Mouse (Mus musculus): Measurements from ENCODE around the gene Gm43191. TPM values are rescaled to one million over a fixed set of nuclear protein-coding genes. Genes with fewer than 3 reads are reported as not detected.
"Not testable (repeated sequence)": the region's sequence is repeated elsewhere in the genome, so short reads cannot be mapped to it uniquely, and the experiment has no call there.

The Gm43191 gene
- polyA plus RNA-seq, 1 experiment from 2014 or later: not detected

DNA sequence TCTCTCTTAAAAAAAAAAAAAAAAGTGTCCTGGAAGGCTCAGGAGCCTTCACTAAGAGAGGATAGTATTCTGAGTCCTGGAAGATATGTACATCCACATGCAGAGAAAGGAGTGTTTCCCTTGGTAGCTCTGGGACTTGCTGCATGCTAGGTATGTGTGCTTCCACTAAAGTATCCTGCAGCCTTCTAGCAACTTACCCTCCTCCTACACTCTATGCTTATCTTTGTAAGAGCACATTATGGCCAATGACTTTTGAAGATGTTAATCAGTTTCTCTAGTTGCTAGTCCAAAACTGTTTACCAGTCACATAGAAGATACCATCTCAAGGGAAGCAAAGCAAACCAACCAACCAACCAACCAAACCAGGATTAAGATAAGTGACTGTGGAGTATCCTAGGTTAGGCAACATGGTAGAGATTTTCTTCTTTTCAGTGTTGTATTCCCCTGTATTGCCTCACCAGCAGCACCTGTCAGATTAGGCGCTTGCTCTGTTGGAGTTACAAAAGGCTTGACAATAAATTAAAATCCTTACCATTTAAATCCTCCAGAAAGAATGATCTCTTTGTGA lies 24.7 kb upstream of the Gm43191 start:
- 88% methylated on average over 1 of the region's 1 CpGs for WGBS
- ATAC-seq (replicated peaks; ENCODE audit: insufficient number of reproducible peaks, insufficient read depth, low FRiP score, low read depth): no peak

DNA sequence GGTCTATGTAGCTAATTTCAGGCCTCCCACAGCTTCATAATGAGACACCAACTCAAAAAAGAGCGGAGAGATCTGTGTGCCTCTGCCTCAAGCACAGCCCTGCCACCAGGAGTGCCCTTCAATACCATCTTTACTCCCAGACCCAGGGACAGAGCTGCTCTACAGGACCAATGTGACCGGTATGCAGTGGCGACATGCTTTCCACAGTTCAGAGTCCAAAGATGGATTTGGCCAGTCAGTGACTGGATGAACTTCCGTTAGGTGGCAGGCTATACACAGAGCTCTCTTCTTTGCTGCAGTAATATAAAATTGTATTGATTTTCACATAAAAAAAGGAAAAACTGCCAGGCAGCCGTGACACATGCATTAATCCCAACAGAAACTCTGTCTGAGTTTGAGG lies 22.8 kb upstream of the Gm43191 start:
- no peak overlapping the region for H3K4me2 ChIP-seq
- no peaks in the 10 kb centered on the region for H3K36me3 ChIP-seq
- H3K4me1 ChIP-seq (replicated peaks): peaks cover 4% of the 10 kb centered on the region
- no peak overlapping the region for H3K9ac ChIP-seq
- no peak overlapping the region for H3K4me3 ChIP-seq
- 85% methylated on average over 5 of the region's 5 CpGs for WGBS
- no peak overlapping the region for H3K27ac ChIP-seq
- H3K27me3 ChIP-seq: no peaks in the 10 kb centered on the region
- no peaks in the 10 kb centered on the region for H3K9me3 ChIP-seq (replicated peaks)
- no peak for ATAC-seq (replicated peaks; ENCODE audit: insufficient number of reproducible peaks, insufficient read depth, low FRiP score, low read depth)

More for the DNA sequence above, 24.7 kb upstream of the Gm43191 start:
- Histone ChIP-seq H3K27me3 (no peaks in the 10 kb centered on the region), H3K9ac (no peak overlapping the region), H3K4me3 (no peak overlapping the region), H3K36me3 (no peaks in the 10 kb centered on the region), H3K4me1 (replicated peaks) (peaks cover 8% of the 10 kb centered on the region), H3K4me2 (no peak overlapping the region), H3K9me3 (replicated peaks) (no peaks in the 10 kb centered on the region), H3K27ac (no peak overlapping the region)

DNA sequence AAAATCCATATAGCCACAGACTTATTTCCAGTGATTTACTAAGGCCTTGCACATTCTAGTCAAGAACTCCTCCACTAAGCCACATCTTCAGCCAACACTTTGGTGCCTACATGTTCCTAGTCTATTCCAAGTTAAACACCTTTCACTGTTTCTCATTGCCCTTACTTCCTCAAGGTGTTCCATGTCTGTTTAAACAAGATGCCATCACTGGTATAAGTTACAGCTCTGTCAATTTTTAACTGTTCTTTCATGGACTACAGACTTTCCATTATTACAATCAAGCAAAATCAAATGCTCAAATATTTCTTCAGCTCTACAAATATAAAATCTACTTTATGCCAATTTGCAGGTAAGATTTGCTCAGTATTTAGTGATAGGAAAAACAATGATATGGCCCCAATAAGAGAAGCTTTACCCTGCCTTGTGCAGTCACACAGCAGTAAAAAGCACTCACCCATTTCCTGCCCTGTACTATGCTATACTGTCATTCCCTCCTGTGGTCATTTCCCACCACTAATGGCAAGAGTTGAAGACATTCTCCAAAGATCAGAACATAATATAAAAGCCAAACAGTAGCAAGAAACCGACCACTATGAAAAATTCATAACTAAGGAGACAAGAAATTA lies 21.7 kb upstream of the Gm43191 start:
- H3K9me3 ChIP-seq (replicated peaks): no peaks in the 10 kb centered on the region
- WGBS: 77% methylated on average over 1 of the region's 1 CpGs
- no peaks in the 10 kb centered on the region for H3K36me3 ChIP-seq
- no peak for ATAC-seq (replicated peaks; ENCODE audit: insufficient number of reproducible peaks, insufficient read depth, low FRiP score, low read depth)
- no peak overlapping the region for H3K27ac ChIP-seq
- H3K4me2 ChIP-seq: no peak overlapping the region
- H3K4me1 ChIP-seq (replicated peaks): peaks cover 4% of the 10 kb centered on the region
- no peak overlapping the region for H3K4me3 ChIP-seq
- H3K9ac ChIP-seq: no peak overlapping the region
- no peaks in the 10 kb centered on the region for H3K27me3 ChIP-seq

DNA sequence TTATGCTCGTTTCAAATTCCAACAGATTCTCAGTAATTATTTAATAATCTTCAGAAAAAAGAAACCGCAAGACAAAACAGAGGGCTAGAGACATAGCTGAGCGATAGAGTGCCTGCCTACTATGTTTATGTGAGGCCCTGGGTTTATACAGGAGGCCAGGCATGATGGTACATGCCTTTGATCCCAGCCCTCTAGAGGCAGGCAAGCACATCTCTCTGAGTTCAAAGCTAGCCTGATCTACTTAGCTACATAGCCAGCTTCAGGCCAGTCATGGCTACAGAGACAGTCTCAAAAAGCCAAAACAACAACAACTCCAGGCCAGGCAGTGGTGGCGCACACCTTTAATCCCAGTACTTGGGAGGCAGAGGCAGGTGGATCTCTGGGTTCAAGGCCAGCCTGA lies 20.5 kb upstream of the Gm43191 start:
- ATAC-seq (replicated peaks; ENCODE audit: insufficient number of reproducible peaks, insufficient read depth, low FRiP score, low read depth): no peak
- Histone ChIP-seq H3K27ac (no peak overlapping the region), H3K4me1 (replicated peaks) (peaks cover 4% of the 10 kb centered on the region), H3K9me3 (replicated peaks) (no peaks in the 10 kb centered on the region), H3K4me3 (no peak overlapping the region), H3K9ac (no peak overlapping the region), H3K27me3 (no peaks in the 10 kb centered on the region), H3K4me2 (no peak overlapping the region), H3K36me3 (no peaks in the 10 kb centered on the region)
- WGBS: 89% methylated on average over 4 of the region's 4 CpGs

DNA sequence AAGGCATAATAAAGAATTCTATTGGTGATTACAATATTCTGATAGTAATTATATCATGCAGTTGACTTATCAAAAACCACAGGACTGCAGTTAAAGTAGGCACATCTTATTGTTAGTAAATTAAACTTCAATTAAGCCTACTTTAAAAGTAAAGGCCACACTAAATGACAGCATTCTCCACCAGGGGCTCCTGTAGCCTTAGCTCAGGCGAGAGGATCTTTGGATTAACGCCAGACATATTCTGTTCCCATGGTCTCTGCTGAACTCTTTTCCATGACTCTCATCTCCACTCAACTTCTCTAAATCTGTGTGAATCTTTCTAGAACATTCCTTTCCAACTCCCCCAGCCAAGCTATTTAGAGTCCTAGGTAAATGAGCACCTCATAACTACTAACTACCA lies 17.7 kb upstream of the Gm43191 start:
- no peak for ATAC-seq (replicated peaks; ENCODE audit: insufficient number of reproducible peaks, insufficient read depth, low FRiP score, low read depth)
- peaks cover 3% of the 10 kb centered on the region; the same call in 1 of the 2 replicates for H3K36me3 ChIP-seq
- no peaks in the 10 kb centered on the region for H3K9me3 ChIP-seq (replicated peaks)
- peaks cover 4% of the 10 kb centered on the region for H3K4me1 ChIP-seq (replicated peaks)
- WGBS: 40% methylated on average over 2 of the region's 2 CpGs
- no peak overlapping the region for H3K9ac ChIP-seq
- no peak overlapping the region for H3K4me3 ChIP-seq
- H3K27ac ChIP-seq: no peak overlapping the region
- no peak overlapping the region for H3K4me2 ChIP-seq
- no peaks in the 10 kb centered on the region for H3K27me3 ChIP-seq

DNA sequence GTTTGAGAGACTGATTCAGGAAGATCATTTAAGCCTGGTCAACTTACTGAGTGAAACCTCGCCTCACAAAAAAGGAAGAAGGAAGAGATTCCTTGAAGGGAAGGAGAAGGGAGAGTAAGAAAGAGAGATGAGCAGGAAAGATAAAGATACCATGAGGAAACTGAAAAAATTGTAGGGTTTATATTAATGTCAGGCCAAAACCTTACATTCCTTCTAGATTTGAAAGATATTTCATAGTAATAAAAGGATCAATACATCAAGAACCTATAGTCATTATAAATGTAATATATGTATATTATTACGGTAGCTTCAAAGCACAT lies 14.6 kb upstream of the Gm43191 start:
- Histone ChIP-seq H3K4me2 (no peak overlapping the region), H3K9me3 (replicated peaks) (no peaks in the 10 kb centered on the region), H3K36me3 (peaks cover 4% of the 10 kb centered on the region), H3K27me3 (no peaks in the 10 kb centered on the region), H3K27ac (no peak overlapping the region), H3K4me3 (no peak overlapping the region), H3K9ac (no peak overlapping the region), H3K4me1 (replicated peaks) (peaks cover 4% of the 10 kb centered on the region)
- 82% methylated on average over 2 of the region's 2 CpGs for WGBS
- ATAC-seq (replicated peaks; ENCODE audit: insufficient number of reproducible peaks, insufficient read depth, low FRiP score, low read depth): no peak

DNA sequence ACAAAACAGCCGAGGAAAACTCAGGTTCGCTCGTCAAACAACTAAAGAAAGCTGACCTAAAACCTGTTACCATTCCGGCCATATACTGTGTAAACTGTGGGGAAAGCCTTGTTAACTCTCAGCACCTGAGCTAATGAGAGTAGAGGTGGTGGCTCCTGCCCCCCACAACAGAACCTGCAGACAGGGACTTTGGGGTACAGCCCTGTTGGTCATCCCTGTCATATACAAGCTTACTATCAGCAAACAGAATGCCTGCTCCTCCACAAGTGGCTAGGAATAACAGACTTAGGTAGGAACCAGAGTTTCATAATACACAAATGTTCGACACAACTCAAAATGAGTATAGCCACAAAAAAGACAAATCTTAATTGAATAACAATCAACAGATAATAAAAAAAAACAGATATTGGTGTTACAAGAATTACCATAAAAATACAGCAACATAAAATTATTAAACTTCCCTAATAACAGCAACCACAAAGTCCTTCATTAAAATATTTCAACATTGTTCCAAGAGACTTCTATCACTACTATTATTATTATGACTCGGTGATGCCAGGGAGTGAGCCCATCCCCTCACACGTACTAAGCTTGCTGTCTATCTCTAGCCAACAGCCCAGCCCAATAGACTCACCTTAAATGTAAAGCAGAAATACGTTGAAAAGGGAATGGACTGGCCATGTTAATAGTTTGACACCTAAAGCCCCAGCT lies 14.1 kb upstream of the Gm43191 start:
- Histone ChIP-seq H3K4me3 (no peak overlapping the region), H3K27me3 (no peaks in the 10 kb centered on the region), H3K9ac (no peak overlapping the region), H3K9me3 (replicated peaks) (no peaks in the 10 kb centered on the region), H3K27ac (no peak overlapping the region), H3K4me1 (replicated peaks) (peaks cover 4% of the 10 kb centered on the region), H3K4me2 (no peak overlapping the region), H3K36me3 (peaks cover 4% of the 10 kb centered on the region)
- WGBS: 84% methylated on average over 8 of the region's 8 CpGs
- no peak for ATAC-seq (replicated peaks; ENCODE audit: insufficient number of reproducible peaks, insufficient read depth, low FRiP score, low read depth)

DNA sequence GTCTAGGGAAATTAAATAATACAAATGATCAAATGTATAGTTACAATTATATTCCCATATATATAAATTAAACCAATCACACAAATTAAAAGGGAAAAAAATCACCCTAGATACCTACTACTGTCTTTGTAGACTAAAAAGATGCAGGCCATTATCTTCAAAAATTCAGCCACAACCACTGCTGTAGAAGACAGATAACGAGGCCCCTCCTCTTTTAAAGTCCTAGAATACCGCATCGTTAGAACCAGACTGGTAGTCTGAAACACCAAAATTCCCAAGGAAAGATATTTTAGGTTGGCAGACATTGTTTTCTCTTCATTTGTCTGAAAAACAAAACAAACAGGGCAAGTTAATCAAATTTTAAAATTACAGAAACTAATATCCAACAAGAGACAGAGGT lies 13.3 kb upstream of the Gm43191 start:
- WGBS: 72% methylated on average over 3 of the region's 3 CpGs
- peaks cover 4% of the 10 kb centered on the region for H3K36me3 ChIP-seq
- H3K9me3 ChIP-seq (replicated peaks): no peaks in the 10 kb centered on the region
- H3K27me3 ChIP-seq: no peaks in the 10 kb centered on the region
- no peak overlapping the region for H3K9ac ChIP-seq
- ATAC-seq (replicated peaks; ENCODE audit: insufficient number of reproducible peaks, insufficient read depth, low FRiP score, low read depth): no peak
- no peak overlapping the region for H3K4me2 ChIP-seq
- H3K4me1 ChIP-seq (replicated peaks): peaks cover 4% of the 10 kb centered on the region
- no peak overlapping the region for H3K4me3 ChIP-seq
- H3K27ac ChIP-seq: no peak overlapping the region

DNA sequence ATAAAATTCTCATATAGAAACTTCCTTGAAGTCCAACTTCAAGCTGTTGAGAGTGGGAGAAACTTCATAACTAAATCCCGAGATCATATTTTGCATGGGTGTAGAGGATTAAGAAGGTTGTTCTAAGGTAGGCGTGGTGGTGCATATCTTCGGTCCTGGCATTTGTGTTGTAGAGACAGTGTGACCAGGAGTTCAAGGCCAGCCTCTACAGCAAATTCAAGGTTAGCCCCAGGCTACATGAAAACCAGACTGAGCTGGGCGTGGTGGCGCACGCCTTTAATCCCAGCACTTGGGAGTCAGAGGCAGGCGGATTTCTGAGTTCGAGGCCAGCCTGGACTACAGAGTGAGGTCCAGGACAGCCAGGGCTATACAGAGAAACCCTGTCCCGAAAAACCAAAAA lies 16.8 kb downstream of the Gm43191 start:
- H3K4me1 ChIP-seq (replicated peaks): peaks cover 22% of the 10 kb centered on the region
- 93% methylated on average over 9 of the region's 9 CpGs for WGBS
- H3K4me2 ChIP-seq; H3K4me3 ChIP-seq; H3K36me3 ChIP-seq; H3K9ac ChIP-seq; ATAC-seq (replicated peaks; ENCODE audit: insufficient number of reproducible peaks, insufficient read depth, low FRiP score, low read depth); H3K27ac ChIP-seq; H3K9me3 ChIP-seq (replicated peaks); H3K27me3 ChIP-seq: not testable (repeated sequence)

DNA sequence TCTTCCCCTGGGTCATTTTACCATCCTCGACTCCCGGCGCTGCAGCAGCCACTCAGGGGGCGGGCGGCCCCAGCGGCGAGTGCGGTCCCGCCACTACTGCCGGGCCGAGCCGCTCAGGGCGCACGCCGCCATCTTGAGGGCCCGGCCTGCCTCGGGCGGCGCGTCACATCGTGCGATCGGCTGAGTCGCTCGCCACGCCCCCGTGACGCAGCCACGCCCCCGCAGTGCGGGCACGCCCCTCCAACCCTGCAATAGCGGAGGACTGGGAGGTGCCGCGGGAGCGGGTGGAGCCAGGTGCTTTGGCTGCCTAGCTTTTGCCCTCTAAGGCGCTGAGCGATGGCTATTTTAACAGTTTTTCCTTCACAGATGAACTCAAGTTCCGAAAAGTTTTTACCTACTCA lies 18.6 kb downstream of the Gm43191 start, which contains the start of gene Mfsd14a:
Mfsd14a (minus strand) TSS at position 215 of the 401 bp plus-strand sequence.
- Histone ChIP-seq H3K27ac (peak within 1 kb of the TSS; percentile 90), H3K4me2 (peak within 1 kb of the TSS; percentile 69), H3K4me3 (peak within 1 kb of the TSS; percentile 89), H3K36me3 (no peaks in the 10 kb centered on the region), H3K4me1 (replicated peaks) (peaks cover 24% of the 10 kb centered on the region), H3K9ac (peak within 1 kb of the TSS; percentile 95), H3K9me3 (replicated peaks) (no peaks in the 10 kb centered on the region), H3K27me3 (no peaks in the 10 kb centered on the region)
- under 1% methylated on average over 39 of the region's 39 CpGs for WGBS
- peak; percentile 99 for ATAC-seq (replicated peaks; ENCODE audit: insufficient number of reproducible peaks, insufficient read depth, low FRiP score, low read depth)

DNA sequence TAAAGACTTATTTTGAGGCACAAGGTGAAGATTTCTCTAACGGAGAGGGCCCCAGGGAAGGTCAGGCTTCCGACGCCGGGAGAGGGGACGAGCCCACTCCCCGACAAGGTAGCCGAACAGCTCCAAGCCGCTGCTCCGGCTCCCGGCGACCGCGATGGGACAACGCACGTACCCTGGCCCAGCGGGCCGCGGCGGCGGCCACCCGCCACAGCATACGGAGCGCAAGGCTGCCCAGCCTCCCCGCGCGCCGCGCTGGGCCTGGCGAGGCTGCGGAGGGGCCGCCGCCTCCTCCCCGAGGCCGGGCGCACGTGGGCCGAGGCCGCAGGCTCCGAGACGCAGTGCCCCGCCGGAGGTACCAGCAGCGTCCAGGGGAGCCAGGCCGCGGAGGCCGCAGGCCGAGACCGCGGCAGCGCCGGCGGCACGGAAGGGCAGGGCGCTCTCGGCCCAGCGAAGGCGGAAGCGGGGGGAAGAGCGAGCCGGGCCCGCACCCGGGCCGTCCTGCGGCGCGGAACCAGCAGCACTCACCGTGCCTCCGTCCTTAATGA lies 19.1 kb downstream of the Gm43191 start:
- H3K9me3 ChIP-seq (replicated peaks): no peaks in the 10 kb centered on the region
- peak; percentile 82 for ATAC-seq (replicated peaks; ENCODE audit: insufficient number of reproducible peaks, insufficient read depth, low FRiP score, low read depth)
- H3K4me1 ChIP-seq (replicated peaks): peaks cover 24% of the 10 kb centered on the region
- H3K4me3 ChIP-seq: peak overlapping the region; percentile 89
- H3K9ac ChIP-seq: peak overlapping the region; percentile 95
- H3K36me3 ChIP-seq: no peaks in the 10 kb centered on the region
- WGBS: under 1% methylated on average over 53 of the region's 68 CpGs
- H3K27ac ChIP-seq: peak overlapping the region; percentile 90
- H3K27me3 ChIP-seq: no peaks in the 10 kb centered on the region
- H3K4me2 ChIP-seq: peak overlapping the region; percentile 69

Data from heart, embryonic 15.5 days (tissue).